Mouse (Mus musculus) midbrain, embryonic 16.5 days (tissue): ENCODE measurements around the gene Dolpp1. TPM values are rescaled to one million over a fixed set of nuclear protein-coding genes. Genes with fewer than 3 reads are reported as not detected.

ENCODE experiments used
- ATAC-seq: fragments of 200-750 bp; cut with Nextera tagmentation; 2 replicates; pipeline ENCODE4 v1.8.0; 2017; ENCODE audit warnings: moderate TSS enrichment
- H3K27ac ChIP-seq: fragments of 300-500 bp; sonication (generic); 2 replicates; pipeline ENCODE4 v1.5.1; 2014; ENCODE audit warnings: mild to moderate bottlenecking, low read length, mixed read lengths
- H3K27me3 ChIP-seq: fragments of 300-500 bp; sonication (generic); 2 replicates; pipeline ENCODE4 v1.6.1; 2014; ENCODE audit warnings: low read depth, low read length, mixed read lengths; ENCODE audit not compliant: control insufficient read depth, insufficient read depth
- H3K36me3 ChIP-seq: fragments of 300-500 bp; sonication (generic); 2 replicates; pipeline ENCODE4 v1.6.1; 2014; ENCODE audit warnings: mild to moderate bottlenecking, low read length, moderate library complexity, mixed read lengths; ENCODE audit not compliant: control insufficient read depth, insufficient read depth
- H3K4me1 ChIP-seq: fragments of 300-500 bp; sonication (generic); 2 replicates; pipeline ENCODE4 v1.6.1; 2014; ENCODE audit warnings: mild to moderate bottlenecking, low read length, mixed read lengths; ENCODE audit not compliant: control insufficient read depth, insufficient read depth
- H3K4me2 ChIP-seq: fragments of 300-500 bp; sonication (generic); 2 replicates; pipeline ENCODE4 v1.6.1; 2014; ENCODE audit warnings: mild to moderate bottlenecking, low read length, mixed read lengths
- H3K4me3 ChIP-seq: fragments of 300-500 bp; sonication (generic); 2 replicates; pipeline ENCODE4 v1.5.1; 2014; ENCODE audit warnings: low read depth, mild to moderate bottlenecking, low read length, moderate library complexity, mixed read lengths
- H3K9ac ChIP-seq: fragments of 300-500 bp; sonication (generic); 2 replicates; pipeline ENCODE4 v1.6.1; 2014; ENCODE audit warnings: low read depth, low read length, mixed read lengths
- H3K9me3 ChIP-seq: fragments of 300-500 bp; sonication (generic); replicated peaks from 2 replicates; pipeline ENCODE4 v1.6.1; 2014; ENCODE audit warnings: mild to moderate bottlenecking, low read length, mixed read lengths; ENCODE audit not compliant: control insufficient read depth, poor library complexity, severe bottlenecking
- WGBS: fragments of 180-500 bp; shearing (Covaris S2); extraction: QIAGEN DNeasy Blood & Tissue Kit; methylation state at CpG from one replicate; pipeline ENCODE4 v1.1.7; 2014; 5-methylcytosine and 5-hydroxymethylcytosine counted together
- polyA plus RNA-seq: library from polyadenylated mRNA; unstranded; fragments of >200 nt; fragmentation: Nextera tagmentation; extraction: Ambion mirVana; gene quantifications from 2 replicates; pipeline ENCODE4 v1.2.1, GENCODE M21; 2015

Dolpp1 gene
- polyA plus RNA-seq, 1 experiment from 2014 or later, result 67.8 TPM

- Histone ChIP-seq H3K4me1 (peaks cover 31% of the 10 kb centered on the region), H3K4me3 (no peak overlapping the region), H3K9ac (peak overlapping the region; percentile 35; the same call in 1 of the 2 replicates), H3K27ac (peak overlapping the region; percentile 91), H3K27me3 (no peaks in the 10 kb centered on the region), H3K4me2 (no peak overlapping the region), H3K36me3 (peaks cover 22% of the 10 kb centered on the region), H3K9me3 (no peaks in the 10 kb centered on the region)
- 62% methylated on average over 3 of the region's 3 CpGs for WGBS
- no peak for ATAC-seq
Observed at GRCm38 (mm10) chr2:30440211-30440700, 48.2 kb downstream of the Dolpp1 start.

- peak; percentile 55; the same call in 1 of the 2 replicates for ATAC-seq
- Histone ChIP-seq H3K4me3 (no peak overlapping the region), H3K9ac (peak overlapping the region; percentile 39), H3K27ac (peak overlapping the region; percentile 91), H3K27me3 (no peaks in the 10 kb centered on the region), H3K36me3 (peaks cover 22% of the 10 kb centered on the region), H3K4me2 (0 out of 2 replicates have a peak overlapping the region, but pooled peaks have one; percentile 17), H3K9me3 (no peaks in the 10 kb centered on the region), H3K4me1 (peaks cover 31% of the 10 kb centered on the region)
- 16% methylated on average over 12 of the region's 12 CpGs for WGBS
Observed at GRCm38 (mm10) chr2:30440701-30441517, 48.9 kb downstream of the Dolpp1 start.

GRCm38 (mm10) chr2:30441518-30442497 lies 49.8 kb downstream of the Dolpp1 start:
- ATAC-seq, result peak; percentile 70
- 4% methylated on average over 15 of the region's 15 CpGs for WGBS
- no peak overlapping the region for H3K4me3 ChIP-seq
- peak overlapping the region; percentile 91 for H3K27ac ChIP-seq
- peaks cover 31% of the 10 kb centered on the region for H3K4me1 ChIP-seq
- peaks cover 22% of the 10 kb centered on the region for H3K36me3 ChIP-seq
- peak overlapping the region; percentile 39 for H3K9ac ChIP-seq
- peak overlapping the region; percentile 17 for H3K4me2 ChIP-seq
- no peaks in the 10 kb centered on the region for H3K27me3 ChIP-seq
- no peaks in the 10 kb centered on the region for H3K9me3 ChIP-seq

GRCm38 (mm10) chr2:30442498-30442890 lies 50.4 kb downstream of the Dolpp1 start:
- Histone ChIP-seq H3K9me3 (no peaks in the 10 kb centered on the region), H3K4me2 (peak overlapping the region; percentile 17), H3K4me1 (peaks cover 31% of the 10 kb centered on the region), H3K9ac (peak overlapping the region; percentile 39), H3K36me3 (peaks cover 22% of the 10 kb centered on the region), H3K27me3 (no peaks in the 10 kb centered on the region), H3K27ac (peak overlapping the region; percentile 91), H3K4me3 (no peak overlapping the region)
- 64% methylated on average over 5 of the region's 5 CpGs for WGBS
- 0 out of 2 replicates have a peak, but pooled peaks have one; percentile 6 for ATAC-seq

- Histone ChIP-seq H3K9ac (peak overlapping the region; percentile 44), H3K27ac (peak overlapping the region; percentile 91), H3K36me3 (peaks cover 17% of the 10 kb centered on the region), H3K27me3 (no peaks in the 10 kb centered on the region), H3K4me3 (no peak overlapping the region), H3K4me1 (peaks cover 31% of the 10 kb centered on the region), H3K4me2 (no peak overlapping the region), H3K9me3 (no peaks in the 10 kb centered on the region)
- ATAC-seq, result no peak
- 62% methylated on average over 4 of the region's 4 CpGs for WGBS
Observed at GRCm38 (mm10) chr2:30443281-30443680, 51.2 kb downstream of the Dolpp1 start.

GRCm38 (mm10) chr2:30444006-30444405 lies 52.0 kb downstream of the Dolpp1 start:
- peaks cover 31% of the 10 kb centered on the region for H3K4me1 ChIP-seq
- H3K9ac ChIP-seq, result no peak overlapping the region
- H3K27me3 ChIP-seq, result no peaks in the 10 kb centered on the region
- no peaks in the 10 kb centered on the region for H3K9me3 ChIP-seq
- no peak overlapping the region for H3K4me2 ChIP-seq
- peaks cover 12% of the 10 kb centered on the region for H3K36me3 ChIP-seq
- 86% methylated on average over 5 of the region's 5 CpGs for WGBS
- no peak overlapping the region for H3K27ac ChIP-seq
- no peak overlapping the region for H3K4me3 ChIP-seq
- ATAC-seq, result no peak

GRCm38 (mm10) chr2:30444450-30444849 lies 52.4 kb downstream of the Dolpp1 start:
- Histone ChIP-seq H3K36me3 (peaks cover 8% of the 10 kb centered on the region), H3K4me3 (no peak overlapping the region), H3K9ac (no peak overlapping the region), H3K4me1 (peaks cover 31% of the 10 kb centered on the region), H3K27me3 (no peaks in the 10 kb centered on the region), H3K4me2 (no peak overlapping the region), H3K27ac (no peak overlapping the region), H3K9me3 (no peaks in the 10 kb centered on the region)
- no peak for ATAC-seq

GRCm38 (mm10) chr2:30445312-30445711 lies 53.3 kb downstream of the Dolpp1 start:
- Histone ChIP-seq H3K27ac (no peak overlapping the region), H3K4me2 (no peak overlapping the region), H3K9ac (no peak overlapping the region), H3K4me1 (peaks cover 31% of the 10 kb centered on the region), H3K27me3 (no peaks in the 10 kb centered on the region), H3K4me3 (no peak overlapping the region), H3K9me3 (no peaks in the 10 kb centered on the region), H3K36me3 (peaks cover 4% of the 10 kb centered on the region)
- WGBS, result 34% methylated on average over 2 of the region's 2 CpGs
- no peak for ATAC-seq
